Mouse (Mus musculus) MEL (cell line): ENCODE data around the gene Psmd9. TPM values are rescaled to one million over a fixed set of nuclear protein-coding genes. Genes with fewer than 3 reads are reported as not detected.
A peak's percentile ranks its signal among the peaks of the same experiment; 100 is the strongest.

Source experiments
- DNase-seq: peaks from one replicate; pipeline ENCODE4 v3.0.0; 2011; ENCODE audit warnings: low read depth, low spot score
- H3K27ac ChIP-seq: 2 replicates; pipeline ENCODE4 v1.5.1; 2012; ENCODE audit warnings: low read depth, mild to moderate bottlenecking, control low read depth, low read length, moderate library complexity; ENCODE audit not compliant: control insufficient read depth
- H3K27me3 ChIP-seq, 2 experiments: fragments of 150-350 bp in 1 of 2; sonication (generic) in 1 of 2; 2 replicates each; pipeline ENCODE4 v1.6.1; 2012; ENCODE audit warnings: low read length in 2 of 2, mild to moderate bottlenecking in 2 of 2, improper control_type of control experiment in 1 of 2, moderate library complexity in 1 of 2; ENCODE audit not compliant: insufficient read depth in 2 of 2, control insufficient read depth in 1 of 2
- H3K36me3 ChIP-seq, 2 experiments: 2 replicates each; pipeline ENCODE4 v1.6.1; 2012 to 2014; ENCODE audit warnings: low read length in 2 of 2, improper control_type of control experiment in 1 of 2, inconsistent platforms in 1 of 2, mild to moderate bottlenecking in 1 of 2; ENCODE audit not compliant: insufficient read depth in 2 of 2, control insufficient read depth in 1 of 2
- H3K4me1 ChIP-seq, 2 experiments: fragments of 150-350 bp in 1 of 2; sonication (generic) in 1 of 2; 2 replicates each; pipeline ENCODE4 v1.6.1; 2012; ENCODE audit warnings: low read length in 2 of 2, improper control_type of control experiment in 1 of 2, mild to moderate bottlenecking in 1 of 2; ENCODE audit not compliant: insufficient read depth in 2 of 2, control insufficient read depth in 1 of 2
- H3K4me3 ChIP-seq, 2 experiments: fragments of 150-350 bp in 1 of 2; sonication (generic) in 1 of 2; 2 replicates each; pipeline ENCODE4 v1.5.1; 2012; ENCODE audit warnings: low read depth in 2 of 2, low read length in 2 of 2, mild to moderate bottlenecking in 2 of 2, moderate library complexity in 2 of 2, control low read depth in 1 of 2, improper control_type of control experiment in 1 of 2; ENCODE audit not compliant: control insufficient read depth in 1 of 2, insufficient read depth in 1 of 2
- H3K79me2 ChIP-seq: 2 replicates; pipeline ENCODE4 v1.6.1; 2012; ENCODE audit warnings: mild to moderate bottlenecking, low read length, moderate library complexity; ENCODE audit not compliant: control insufficient read depth, poor library complexity, insufficient read depth
- H3K9ac ChIP-seq: 2 replicates; pipeline ENCODE4 v1.6.1; 2012; ENCODE audit warnings: low read depth, mild to moderate bottlenecking, control low read depth, low read length, moderate library complexity; ENCODE audit not compliant: control insufficient read depth, poor library complexity, severe bottlenecking
- H3K9me3 ChIP-seq: fragments of 150-350 bp; sonication (generic); replicated peaks from 2 replicates; pipeline ENCODE4 v1.6.1; 2012; ENCODE audit warnings: mild to moderate bottlenecking, low read length, improper control_type of control experiment, moderate library complexity; ENCODE audit not compliant: insufficient read depth
- ELF1 ChIP-seq: IDR thresholded peaks from 2 replicates; pipeline ENCODE4 v1.6.1; 2014; ENCODE audit warnings: low read depth, mild to moderate bottlenecking, inconsistent platforms, low read length, improper control_type of control experiment, moderate library complexity
- JUND ChIP-seq: IDR thresholded peaks from 2 replicates; pipeline ENCODE4 v1.6.1; 2011; ENCODE audit warnings: low read depth, mild to moderate bottlenecking, improper control_type of control experiment, low read length
- KAT2A ChIP-seq: conservative IDR thresholded peaks from 2 replicates; pipeline ENCODE4 v1.6.1; 2012; ENCODE audit warnings: low read depth, low read length, improper control_type of control experiment, inconsistent platforms
- MAFK ChIP-seq: IDR thresholded peaks from 2 replicates; pipeline ENCODE4 v1.6.1; 2011; ENCODE audit warnings: low read depth, mild to moderate bottlenecking, low read length, improper control_type of control experiment, borderline replicate concordance
- SMC3 ChIP-seq: IDR thresholded peaks from 2 replicates; pipeline ENCODE4 v1.6.1; 2011; ENCODE audit warnings: low read depth, low read length, improper control_type of control experiment
- TBP ChIP-seq: IDR thresholded peaks from 2 replicates; pipeline ENCODE4 v1.8.0; 2011; ENCODE audit warnings: low read depth, low read length, improper control_type of control experiment
- USF1 ChIP-seq: IDR thresholded peaks from 2 replicates; pipeline ENCODE4 v1.6.1; 2014; ENCODE audit warnings: low read depth, mild to moderate bottlenecking, inconsistent platforms, low read length, improper control_type of control experiment, moderate library complexity
- ZNF384 ChIP-seq: IDR thresholded peaks from 2 replicates; pipeline ENCODE4 v1.6.1; 2012; ENCODE audit warnings: low read depth, mild to moderate bottlenecking, inconsistent platforms, low read length, improper control_type of control experiment
- polyA plus RNA-seq, 2 experiments: library from polyadenylated mRNA; stranded (reverse) in 1 of 2; unstranded in 1 of 2; fragments of >175 nt in 1 of 2; fragments of >200 nt in 1 of 2; gene quantifications; 2 replicates each; pipeline versions ENCODE4 v1.2.1 to v1.2.4; 2012; ENCODE audit warnings: low replicate concordance in 2 of 2, low read depth in 1 of 2; ENCODE audit not compliant: insufficient read length in 2 of 2, insufficient read depth in 1 of 2, missing spikeins in 1 of 2
- total RNA-seq: library from RNA; depleted of rRNA; stranded (reverse); fragments of 300-350 nt; gene quantifications from 2 replicates; pipeline ENCODE4 v1.2.3, GENCODE M21; 2012

Gene Psmd9
- total and polyA plus RNA-seq, 3 experiments, result 32.0 to 54.6 TPM; not detected in 1

GRCm38 (mm10) chr5:123166437-123166836 is 2.8 kb upstream of the Psmd9 start:
- H3K79me2 ChIP-seq, result no peaks in the 10 kb centered on the region
- no peaks in the 10 kb centered on the region for H3K27me3 ChIP-seq
- no peak for DNase-seq
- no peak overlapping the region for H3K27ac ChIP-seq
- no peaks in the 10 kb centered on the region for H3K9me3 ChIP-seq
- H3K9ac ChIP-seq, result no peak overlapping the region
- H3K4me3 ChIP-seq, result no peak overlapping the region
- no peaks in the 10 kb centered on the region for H3K4me1 ChIP-seq
- H3K36me3 ChIP-seq, result peaks cover 0 to 5% of the 10 kb centered on the region in 2 experiments; a peak in 1 of 4 replicates
- TF ChIP-seq JUND (no peak), SMC3 (no peak)

- Histone ChIP-seq H3K4me1 (no peaks in the 10 kb centered on the region), H3K9ac (no peak overlapping the region), H3K36me3 (peaks cover 0 to 4% of the 10 kb centered on the region in 2 experiments; a peak in 1 of 4 replicates), H3K27me3 (no peaks in the 10 kb centered on the region), H3K79me2 (no peaks in the 10 kb centered on the region), H3K4me3 (no peak overlapping the region), H3K9me3 (no peaks in the 10 kb centered on the region), H3K27ac (no peak overlapping the region)
- no peak for TF ChIP-seq USF1
- 0 out of 2 replicates have a peak, but pooled peaks have one; percentile 48 for TF ChIP-seq JUND
- DNase-seq, result no peak
These were observed 1.6 kb upstream of the Psmd9 start for GRCm38 (mm10) chr5:123167591-123167990.

GRCm38 (mm10) chr5:123170365-123170764 is 1.2 kb downstream of the Psmd9 start:
- no peaks in the 10 kb centered on the region for H3K36me3 ChIP-seq
- TF ChIP-seq KAT2A (no peak), MAFK (no peak), ZNF384 (no peak), TBP (no peak), USF1 (no peak), ELF1 (no peak)
- TF ChIP-seq, all 39 proteins: peak for 0

More at GRCm38 (mm10) chr5:123170365-123170764, 1.2 kb downstream of the Psmd9 start:
- H3K79me2 ChIP-seq, result no peaks in the 10 kb centered on the region
- no peaks in the 10 kb centered on the region for H3K4me1 ChIP-seq
- no peak overlapping the region for H3K27ac ChIP-seq
- no peak overlapping the region for H3K4me3 ChIP-seq
- no peaks in the 10 kb centered on the region for H3K9me3 ChIP-seq
- H3K9ac ChIP-seq, result no peak overlapping the region
- no peaks in the 10 kb centered on the region for H3K27me3 ChIP-seq
- no peak for DNase-seq
